Mouse (Mus musculus) CH12.LX (cell line): Measurements from ENCODE around the gene Isca1. TPM values are rescaled to one million over a fixed set of nuclear protein-coding genes. Genes with fewer than 3 reads are reported as not detected.

Experiments
- DNase-seq: peaks from one replicate; pipeline ENCODE4 v3.0.0-alpha.2; 2013; ENCODE audit errors: extremely low read depth
- H3K27ac ChIP-seq: 2 replicates; pipeline ENCODE4 v1.5.1; 2012; ENCODE audit warnings: low read depth, mild to moderate bottlenecking, control low read depth, moderate library complexity; ENCODE audit not compliant: insufficient read depth
- H3K27me3 ChIP-seq: replicated peaks from 2 replicates; pipeline ENCODE3; 2012; ENCODE audit warnings: inconsistent platforms
- H3K36me3 ChIP-seq, 2 experiments: replicated peaks in 1 of 2; 2 replicates each; pipeline versions ENCODE3 to v1.6.1; 2012; ENCODE audit warnings: inconsistent platforms in 1 of 2, low read length in 1 of 2, mild to moderate bottlenecking in 1 of 2, mixed read lengths in 1 of 2, moderate library complexity in 1 of 2; ENCODE audit not compliant: control insufficient read depth in 1 of 2, insufficient read depth in 1 of 2
- H3K4me1 ChIP-seq, 2 experiments: 2 replicates each; pipeline ENCODE4 v1.6.1; 2012; ENCODE audit warnings: inconsistent platforms in 1 of 2, moderate library complexity in 1 of 2; ENCODE audit not compliant: insufficient read depth in 2 of 2, control insufficient read depth in 1 of 2
- H3K4me2 ChIP-seq: 2 replicates; pipeline ENCODE4 v1.6.1; 2012; ENCODE audit warnings: low read depth, mild to moderate bottlenecking, control low read depth; ENCODE audit not compliant: poor library complexity, insufficient read depth, severe bottlenecking
- H3K4me3 ChIP-seq, 3 experiments: fragments of 150-350 bp in 1 of 3; sonication (generic) in 1 of 3; replicated peaks in 1 of 3; 2 replicates each; pipeline versions ENCODE3 to v1.5.1; 2011 to 2012; ENCODE audit warnings: low read depth in 2 of 3, low read length in 2 of 3, mild to moderate bottlenecking in 2 of 3, moderate library complexity in 2 of 3, control low read depth in 1 of 3, improper control_type of control experiment in 1 of 3, inconsistent platforms in 1 of 3, mixed read lengths in 1 of 3; ENCODE audit not compliant: poor library complexity in 1 of 3
- H3K79me2 ChIP-seq: replicated peaks from 2 replicates; pipeline ENCODE4 v1.6.1; 2012; ENCODE audit warnings: mild to moderate bottlenecking, moderate library complexity; ENCODE audit not compliant: control insufficient read depth, poor library complexity, insufficient read depth, severe bottlenecking; ENCODE audit errors: extremely low read depth
- H3K9ac ChIP-seq: 2 replicates; pipeline ENCODE4 v1.6.1; 2012; ENCODE audit warnings: low read depth, mild to moderate bottlenecking, control low read depth, moderate library complexity; ENCODE audit not compliant: insufficient read depth
- H3K9me3 ChIP-seq: replicated peaks from 2 replicates; pipeline ENCODE3; 2012; ENCODE audit warnings: low read length, inconsistent platforms, mixed read lengths
- CHD1 ChIP-seq: IDR thresholded peaks from 2 replicates; pipeline ENCODE4 v1.6.1; 2012; ENCODE audit warnings: low read depth, low read length, improper control_type of control experiment, inconsistent platforms
- CHD2 ChIP-seq: IDR thresholded peaks from 2 replicates; pipeline ENCODE4 v1.6.1; 2011; ENCODE audit warnings: low read length, improper control_type of control experiment
- CTCF ChIP-seq, 2 experiments: IDR thresholded peaks in 1 of 2; conservative IDR thresholded peaks in 1 of 2; 2 replicates each; pipeline ENCODE4 v1.5.1; 2011 to 2012; ENCODE audit warnings: low read depth in 2 of 2, low read length in 2 of 2, improper control_type of control experiment in 1 of 2, inconsistent platforms in 1 of 2, mild to moderate bottlenecking in 1 of 2, moderate library complexity in 1 of 2
- E2F4 ChIP-seq: IDR thresholded peaks from 2 replicates; pipeline ENCODE4 v1.6.1; 2011; ENCODE audit warnings: low read depth, low read length, improper control_type of control experiment; ENCODE audit not compliant: insufficient replicate concordance
- ELF1 ChIP-seq: IDR thresholded peaks from 2 replicates; pipeline ENCODE4 v1.6.1; 2014; ENCODE audit warnings: low read depth, mild to moderate bottlenecking, inconsistent platforms, low read length, improper control_type of control experiment
- EP300 ChIP-seq: IDR thresholded peaks from 2 replicates; pipeline ENCODE4 v1.6.1; 2011; ENCODE audit warnings: low read length, improper control_type of control experiment
- GABPA ChIP-seq: IDR thresholded peaks from 2 replicates; pipeline ENCODE4 v1.6.1; 2012; ENCODE audit warnings: low read depth, low read length, improper control_type of control experiment, inconsistent platforms; ENCODE audit not compliant: insufficient replicate concordance
- HCFC1 ChIP-seq: IDR thresholded peaks from 2 replicates; pipeline ENCODE4 v1.6.1; 2012; ENCODE audit warnings: low read depth, mild to moderate bottlenecking, inconsistent platforms, low read length, improper control_type of control experiment
- IRF4 ChIP-seq: IDR thresholded peaks from 2 replicates; pipeline ENCODE4 v1.6.1; 2014; ENCODE audit warnings: low read depth, mild to moderate bottlenecking, inconsistent platforms, low read length, improper control_type of control experiment
- JUN ChIP-seq: IDR thresholded peaks from 2 replicates; pipeline ENCODE4 v1.6.1; 2011; ENCODE audit warnings: low read depth, mild to moderate bottlenecking, low read length, improper control_type of control experiment, moderate library complexity; ENCODE audit not compliant: insufficient read depth
- JUND ChIP-seq: conservative IDR thresholded peaks from 2 replicates; pipeline ENCODE4 v1.6.1; 2011; ENCODE audit warnings: low read depth, low read length, improper control_type of control experiment
- KAT2A ChIP-seq: IDR thresholded peaks from 2 replicates; pipeline ENCODE4 v1.6.1; 2012; ENCODE audit warnings: low read length, improper control_type of control experiment, inconsistent platforms; ENCODE audit not compliant: insufficient replicate concordance
- MAFK ChIP-seq: IDR thresholded peaks from 2 replicates; pipeline ENCODE4 v1.6.1; 2011; ENCODE audit warnings: low read length, improper control_type of control experiment; ENCODE audit not compliant: insufficient replicate concordance
- MAX ChIP-seq: IDR thresholded peaks from 2 replicates; pipeline ENCODE4 v1.6.1; 2011; ENCODE audit warnings: low read length, improper control_type of control experiment
- MAZ ChIP-seq: IDR thresholded peaks from 2 replicates; pipeline ENCODE4 v1.6.1; 2012; ENCODE audit warnings: low read depth, mild to moderate bottlenecking, inconsistent platforms, low read length, improper control_type of control experiment, moderate library complexity
- NRF1 ChIP-seq: IDR thresholded peaks from 2 replicates; pipeline ENCODE4 v1.6.1; 2014; ENCODE audit warnings: low read depth, mild to moderate bottlenecking, inconsistent platforms, low read length, improper control_type of control experiment, moderate library complexity
- RAD21 ChIP-seq: IDR thresholded peaks from 2 replicates; pipeline ENCODE4 v1.6.1; 2011; ENCODE audit warnings: low read depth, mild to moderate bottlenecking, low read length, improper control_type of control experiment, moderate library complexity
- SIN3A ChIP-seq: IDR thresholded peaks from 2 replicates; pipeline ENCODE4 v1.6.1; 2012; ENCODE audit warnings: low read length, improper control_type of control experiment, inconsistent platforms
- SMC3 ChIP-seq: IDR thresholded peaks from 2 replicates; pipeline ENCODE4 v1.6.1; 2011; ENCODE audit warnings: low read depth, low read length, improper control_type of control experiment
- TBP ChIP-seq: conservative IDR thresholded peaks from 2 replicates; pipeline ENCODE4 v1.6.1; 2011; ENCODE audit warnings: low read depth, low read length, improper control_type of control experiment
- TCF12 ChIP-seq: IDR thresholded peaks from 2 replicates; pipeline ENCODE4 v1.6.1; 2014; ENCODE audit warnings: low read depth, mild to moderate bottlenecking, inconsistent platforms, low read length, improper control_type of control experiment
- USF1 ChIP-seq: IDR thresholded peaks from 2 replicates; pipeline ENCODE4 v1.6.1; 2014; ENCODE audit warnings: low read depth, mild to moderate bottlenecking, inconsistent platforms, low read length, improper control_type of control experiment
- USF2 ChIP-seq: conservative IDR thresholded peaks from 2 replicates; pipeline ENCODE4 v1.6.1; 2011; ENCODE audit warnings: low read depth, low read length, improper control_type of control experiment
- ZC3H11A ChIP-seq: IDR thresholded peaks from 2 replicates; pipeline ENCODE4 v1.6.1; 2012; ENCODE audit warnings: low read depth, mild to moderate bottlenecking, inconsistent platforms, low read length, improper control_type of control experiment
- ZKSCAN1 ChIP-seq: IDR thresholded peaks from 2 replicates; pipeline ENCODE4 v1.6.1; 2012; ENCODE audit warnings: low read depth, inconsistent platforms, low read length, improper control_type of control experiment, borderline replicate concordance
- ZMIZ1 ChIP-seq: IDR thresholded peaks from 2 replicates; pipeline ENCODE4 v1.6.1; 2012; ENCODE audit warnings: low read depth, mild to moderate bottlenecking, inconsistent platforms, low read length, improper control_type of control experiment
- ZNF384 ChIP-seq: IDR thresholded peaks from 2 replicates; pipeline ENCODE4 v1.6.1; 2012; ENCODE audit warnings: low read depth, low read length, improper control_type of control experiment, inconsistent platforms
- dilution Hi-C: fragments of 300-500 bp; cut with MboI; formaldehyde crosslinking; loops from 2 replicates; pipeline ENCODE4 v1.14.3; 2020; ENCODE audit warnings: low sequenced_read_pairs; ENCODE audit not compliant: extremely low pct_unique_long_range_greater_than_20kb, extremely low pct_ligation_motif_present
- in situ Hi-C: fragments of 300-500 bp; cut with MboI; formaldehyde crosslinking; loops from 3 replicates; pipeline ENCODE4 v1.14.3; 2019; ENCODE audit warnings: low sequenced_read_pairs, low pct_ligation_motif_present, low pct_unique_long_range_greater_than_20kb, mixed read lengths
- polyA plus RNA-seq: library from polyadenylated mRNA; unstranded; fragments of >175 nt; gene quantifications from 2 replicates; pipeline ENCODE4 v1.2.1, GENCODE M21; 2012; ENCODE audit warnings: low read depth; ENCODE audit not compliant: insufficient read length
- total RNA-seq, 2 experiments: library from RNA; depleted of rRNA; stranded (reverse); fragments of 300-350 nt in 1 of 2; fragments of >200 nt in 1 of 2; gene quantifications; 2 replicates each; pipeline ENCODE4 v1.2.3; 2012 to 2014

Gene Isca1
- total and polyA plus RNA-seq, 3 experiments = 15.8 to 41.0 (median 18.4) TPM

DNA sequence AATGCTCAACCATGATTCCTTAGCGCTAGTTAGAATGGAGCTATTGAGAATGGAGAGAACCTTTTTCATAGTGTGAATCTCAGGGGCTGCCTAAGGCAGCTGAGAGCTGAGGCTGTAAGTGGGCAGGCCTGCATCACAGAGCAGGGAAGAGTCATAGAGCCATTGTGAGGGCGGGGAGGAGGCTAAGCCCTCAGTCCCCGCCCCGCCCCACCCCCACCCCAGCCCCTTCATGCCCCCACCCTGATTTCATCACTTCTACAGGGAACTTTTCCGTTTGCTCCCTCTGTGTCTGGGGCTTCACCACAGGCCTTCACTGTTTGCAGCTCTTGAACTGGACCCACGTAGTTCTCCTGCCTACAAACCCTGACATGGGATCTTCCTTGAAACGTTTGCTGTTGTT lies 38.0 kb downstream of the Isca1 start, which contains the start of gene Spata31d1d:
Spata31d1d (minus strand) TSS at position 101 of the 400 bp plus-strand sequence.
- H3K79me2 ChIP-seq = no peaks in the 10 kb centered on the region
- no peaks in the 10 kb centered on the region for H3K36me3 ChIP-seq
- H3K4me1 ChIP-seq = peaks cover 4 to 12% of the 10 kb centered on the region in 2 experiments
- H3K27ac ChIP-seq = no peak within 1 kb of the TSS
- no peak for DNase-seq
- no peak within 1 kb of the TSS for H3K9ac ChIP-seq
- TF ChIP-seq JUN (no peak), MAX (no peak)
- TF ChIP-seq, all 38 proteins: peak for 0
- Histone ChIP-seq H3K9me3 (no peaks in the 10 kb centered on the region), H3K4me3 (no peak within 1 kb of the TSS), H3K4me2 (no peak within 1 kb of the TSS), H3K27me3 (peaks cover 2% of the 10 kb centered on the region)
- dilution Hi-C loops = no loop called here
- in situ Hi-C loops = loop anchor here (25.0 kb wide), 1 partner anchor 1119 kb away; the partner anchor contains the start of gene Slc28a3

DNA sequence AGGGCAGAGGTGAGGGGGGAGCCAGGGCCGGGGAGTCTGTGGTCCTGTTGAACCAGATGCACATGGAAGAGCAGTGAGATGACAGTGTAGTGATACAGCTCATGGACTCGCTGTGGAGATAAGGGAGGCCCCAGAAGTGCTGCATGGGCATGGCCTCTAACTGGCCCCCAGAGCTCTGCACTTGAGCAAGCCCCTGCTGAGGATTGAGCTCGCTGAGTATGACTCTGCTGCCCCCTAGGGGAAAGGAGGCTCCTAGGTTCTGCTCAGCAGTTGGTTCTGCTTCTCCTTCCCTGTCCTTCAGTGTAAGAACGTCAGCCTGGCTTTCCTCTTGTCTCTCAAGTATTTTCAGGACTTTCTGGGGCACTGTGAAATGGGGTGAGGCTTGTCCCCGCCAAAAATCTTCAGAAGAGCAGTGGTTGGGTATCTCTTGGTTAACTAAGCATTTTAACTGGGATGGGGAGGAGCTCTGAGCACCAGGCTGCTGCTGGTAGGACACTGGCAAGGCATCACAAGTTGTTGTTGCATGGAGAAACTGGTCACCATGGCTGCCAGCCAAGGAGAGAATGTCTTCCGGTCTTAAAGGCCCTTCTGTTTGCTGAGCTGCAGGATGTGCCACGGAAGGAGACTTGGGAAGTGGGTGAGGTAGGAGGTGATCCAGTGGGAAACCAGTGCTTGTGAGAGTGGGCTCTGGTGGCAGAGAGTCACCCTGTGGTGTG lies 41.1 kb downstream of the Isca1 start:
- Histone ChIP-seq H3K36me3 (no peaks in the 10 kb centered on the region), H3K79me2 (no peaks in the 10 kb centered on the region), H3K27me3 (peaks cover 3% of the 10 kb centered on the region), H3K9ac (no peak overlapping the region), H3K27ac (no peak overlapping the region), H3K9me3 (no peaks in the 10 kb centered on the region), H3K4me1 (peaks cover 0 to 6% of the 10 kb centered on the region in 2 experiments; a peak in 2 of 4 replicates), H3K4me2 (no peak overlapping the region), H3K4me3 (no peak overlapping the region)
- dilution Hi-C loops (no loop called here), in situ Hi-C loops (loop anchor here (25.0 kb wide), 1 partner anchor 1116 kb away; the partner anchor contains the start of gene Slc28a3)
- TF ChIP-seq JUN = no peak
- TF ChIP-seq E2F4 = no peak
- no peak for TF ChIP-seq USF2
- TF ChIP-seq HCFC1 = no peak
- TF ChIP-seq CTCF (conservative IDR thresholded peaks at IDR 0.05 in 1 of 2, IDR thresholded peaks at IDR 0.05 in 1 of 2; ENCODE audit: low read depth in 2 of 2, low read length in 2 of 2) = peak; percentile 85 to 96
- TF ChIP-seq ELF1 = 0 out of 2 replicates have a peak, but pooled peaks have one; percentile 9
- TF ChIP-seq IRF4 = no peak
- TF ChIP-seq MAFK = no peak
- TF ChIP-seq USF1 = no peak
- no peak for TF ChIP-seq ZKSCAN1
- TF ChIP-seq ZC3H11A = peak; percentile 66
- no peak for TF ChIP-seq MAZ
- TF ChIP-seq CHD2 = no peak
- no peak for TF ChIP-seq ZNF384
- TF ChIP-seq NRF1 = 0 out of 2 replicates have a peak, but pooled peaks have one; percentile 18
- TF ChIP-seq GABPA = no peak
- TF ChIP-seq EP300 = no peak
- TF ChIP-seq TBP = no peak
- 0 out of 2 replicates have a peak, but pooled peaks have one; percentile 17 for TF ChIP-seq TCF12
- no peak for TF ChIP-seq ZMIZ1
- TF ChIP-seq SIN3A = no peak
- no peak; the same call in none of the 2 replicates for TF ChIP-seq RAD21
- no peak for TF ChIP-seq KAT2A
- no peak for TF ChIP-seq JUND
- peak; percentile 90 for TF ChIP-seq SMC3
- no peak for TF ChIP-seq CHD1
- no peak for TF ChIP-seq MAX
- peak; percentile 84 for DNase-seq
